In genomic region chr12:39822671-39823070, GRCm38 (mm10) we compare ENCODE assay signal across 22 mouse cellular contexts.
"Had no signal": no experiment of that assay in that cellular context is flagged by ENCODE, and none has a peak within 500 bp of the region (broad histone marks: within the 10 kb centered on the region; RNA-seq: fewer than 3 reads in every experiment).

No protein-coding gene starts in this region.

- H3K4me3 ChIP-seq: lung, embryonic 15.5 days; megakaryocyte, embryonic 14.5 days; midbrain, embryonic 13.5 days; midbrain, embryonic 15.5 days; myocyte; neural tube, embryonic 13.5 days; neural tube, embryonic 15.5 days had no signal

- H3K36me3 ChIP-seq: lung, embryonic 15.5 days; midbrain, embryonic 13.5 days; midbrain, embryonic 15.5 days; neural tube, embryonic 13.5 days; neural tube, embryonic 15.5 days had no signal

- H3K27me3 ChIP-seq: lung, embryonic 15.5 days; megakaryocyte, embryonic 14.5 days; midbrain, embryonic 13.5 days; midbrain, embryonic 15.5 days; neural tube, embryonic 13.5 days; neural tube, embryonic 15.5 days had no signal

- H3K4me2 ChIP-seq: lung, embryonic 15.5 days; midbrain, embryonic 11.5 days; midbrain, embryonic 13.5 days; midbrain, embryonic 15.5 days; neural tube, embryonic 13.5 days; neural tube, embryonic 15.5 days had no signal

- DNase-seq: liver, postnatal 0 days; lung, adult 2 months; lung, postnatal 14 days; lung, postnatal 36 days; retina, postnatal 1 day; right cerebral cortex, adult 18-20 months; right cerebral cortex, postnatal 25 days; right cerebral cortex, postnatal 4 days; spleen, adult 18-20 months; thymus, adult 2 months; thymus, postnatal 25 days; thymus, postnatal 4 days had no signal

- H3K9ac ChIP-seq: liver, postnatal 0 days; lung, embryonic 15.5 days; midbrain, embryonic 13.5 days; midbrain, embryonic 15.5 days; neural tube, embryonic 13.5 days; neural tube, embryonic 15.5 days had no signal

- H3K9me3 ChIP-seq: lung, embryonic 15.5 days; megakaryocyte, embryonic 14.5 days; midbrain, embryonic 13.5 days; midbrain, embryonic 15.5 days; neural tube, embryonic 13.5 days; neural tube, embryonic 15.5 days had no signal

- H3K27ac ChIP-seq: lung, embryonic 15.5 days; macrophage; midbrain, embryonic 13.5 days; midbrain, embryonic 15.5 days; neural tube, embryonic 13.5 days; neural tube, embryonic 15.5 days had no signal

- ATAC-seq: liver, postnatal 0 days; lung, postnatal 0 days; midbrain, embryonic 13.5 days; midbrain, embryonic 15.5 days had no signal

- H3K4me1 ChIP-seq: lung, embryonic 15.5 days; megakaryocyte, embryonic 14.5 days; midbrain, embryonic 13.5 days; midbrain, embryonic 15.5 days; neural tube, embryonic 13.5 days; neural tube, embryonic 15.5 days had no signal
